37 mouse cellular contexts compared by ENCODE assay signal in genomic region chr5:90596155-90596554, GRCm38 (mm10). TPM values are rescaled to one million over a fixed set of nuclear protein-coding genes. Genes with fewer than 3 reads are reported as not detected.
"Had no signal": no experiment of that assay in that cellular context is flagged by ENCODE, and none has a peak within 500 bp of the region (broad histone marks: within the 10 kb centered on the region; RNA-seq: fewer than 3 reads in every experiment).

No protein-coding gene starts in this region.

- H3K4me1 ChIP-seq: heart, embryonic 13.5 days; heart, embryonic 15.5 days; hindbrain, embryonic 10.5 days; hindbrain, embryonic 12.5 days; hindbrain, embryonic 13.5 days; hindbrain, embryonic 15.5 days; kidney, embryonic 15.5 days had no signal

- H3K27me3 ChIP-seq: heart, embryonic 12.5 days; heart, embryonic 13.5 days; heart, embryonic 15.5 days; hindbrain, embryonic 12.5 days; hindbrain, embryonic 13.5 days; hindbrain, embryonic 15.5 days; intestine, embryonic 15.5 days; kidney, embryonic 15.5 days had no signal

- H3K36me3 ChIP-seq: heart, embryonic 12.5 days; heart, embryonic 13.5 days; heart, embryonic 15.5 days; hindbrain, embryonic 10.5 days; hindbrain, embryonic 12.5 days; hindbrain, embryonic 13.5 days; hindbrain, embryonic 15.5 days; intestine, embryonic 15.5 days; kidney, embryonic 15.5 days had no signal

- H3K4me3 ChIP-seq: heart, embryonic 12.5 days; heart, embryonic 13.5 days; heart, embryonic 15.5 days; hindbrain, embryonic 10.5 days; hindbrain, embryonic 12.5 days; hindbrain, embryonic 13.5 days; hindbrain, embryonic 15.5 days; intestine, embryonic 15.5 days; kidney, embryonic 15.5 days; layer of hippocampus, adult 2 months; left cerebral cortex, adult 2 months had no signal

- H3K27ac ChIP-seq: heart, embryonic 13.5 days; heart, embryonic 15.5 days; hindbrain, embryonic 10.5 days; hindbrain, embryonic 12.5 days; hindbrain, embryonic 13.5 days; hindbrain, embryonic 14.5 days; hindbrain, embryonic 15.5 days; hindbrain, postnatal 0 days; intestine, embryonic 15.5 days; kidney, embryonic 15.5 days; kidney, postnatal 0 days; layer of hippocampus, adult 2 months; left cerebral cortex, adult 2 months had no signal

- H3K9ac ChIP-seq: heart, embryonic 12.5 days; heart, embryonic 13.5 days; heart, embryonic 15.5 days; hindbrain, embryonic 12.5 days; hindbrain, embryonic 13.5 days; hindbrain, embryonic 14.5 days; hindbrain, embryonic 15.5 days; intestine, embryonic 15.5 days; kidney, embryonic 15.5 days had no signal

- DNase-seq: heart, postnatal 10 days; heart, postnatal 14 days; heart, postnatal 36 days; heart, postnatal 4 days; kidney, adult 11 months; kidney, adult 2 months; kidney, adult 8-10 months; kidney, postnatal 10 days; kidney, postnatal 14 days; kidney, postnatal 25 days; kidney, postnatal 36 days; kidney, postnatal 4 days; layer of hippocampus, adult 9-11 months; layer of hippocampus, postnatal 36 days had no signal

- H3K9me3 ChIP-seq: heart, embryonic 12.5 days; heart, embryonic 13.5 days; heart, embryonic 15.5 days; hindbrain, embryonic 10.5 days; hindbrain, embryonic 12.5 days; hindbrain, embryonic 13.5 days; hindbrain, embryonic 15.5 days; intestine, embryonic 15.5 days; kidney, embryonic 15.5 days had no signal

RNA-seq across cellular contexts. Expression of gene 5830473C10Rik, which starts 35.2 kb away (rescaled TPM):
- total RNA-seq: heart, postnatal 10 days; heart, postnatal 14 days; heart, postnatal 25 days; heart, postnatal 36 days; heart, postnatal 4 days; hematopoietic stem cell, adult 5-6 weeks; hindbrain, postnatal 0 days; layer of hippocampus, adult 18-20 months; layer of hippocampus, adult 2 months; layer of hippocampus, postnatal 25 days; layer of hippocampus, postnatal 36 days had no signal
- polyA plus RNA-seq: heart, embryonic 11.5 days; heart, embryonic 12.5 days; heart, embryonic 13.5 days; heart, embryonic 14.5 days; heart, embryonic 15.5 days; heart, embryonic 16.5 days; heart, postnatal 0 days; hindbrain, embryonic 11.5 days; hindbrain, embryonic 12.5 days; hindbrain, embryonic 13.5 days; hindbrain, embryonic 15.5 days; intestine, embryonic 15.5 days had no signal

RNA-seq across cellular contexts. Expression of gene Rassf6, which starts 44.3 kb away (rescaled TPM):
- total RNA-seq: heart, postnatal 14 days; heart, postnatal 25 days; heart, postnatal 36 days had no signal
